Mouse (Mus musculus) telencephalon, adult 2 months (tissue): Measurements from ENCODE around the gene Gm17490.
A peak's percentile ranks its signal among the peaks of the same experiment; 100 is the strongest.
"Not testable (repeated sequence)": the region's sequence is repeated elsewhere in the genome, so short reads cannot be mapped to it uniquely, and the experiment has no call there.

ENCODE experiments used
- DNase-seq: peaks from one replicate; pipeline ENCODE4 v3.0.0-alpha.2; 2011; ENCODE audit warnings: low read depth, low spot score

Gm17490 gene

DNA sequence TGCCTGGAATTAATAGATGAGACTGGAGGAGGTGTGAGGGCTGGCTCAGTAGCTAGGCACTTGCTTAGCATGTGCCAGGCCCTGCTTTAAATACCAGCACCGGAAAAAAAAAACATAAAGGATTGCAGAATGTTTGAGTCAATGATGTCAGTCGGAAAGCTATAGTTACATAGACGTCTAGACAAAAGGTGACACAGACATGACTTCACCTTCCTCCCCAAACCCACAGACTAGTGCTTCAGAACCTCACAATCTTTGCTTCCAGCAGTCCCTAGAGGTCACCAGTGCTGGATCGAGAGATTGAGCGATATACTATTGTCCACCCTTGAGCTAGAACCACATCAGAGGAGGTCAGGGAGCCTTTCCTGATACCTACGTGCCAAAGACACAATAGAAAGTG, 9.0 kb upstream of the Gm17490 start:
- no peak for DNase-seq

DNA sequence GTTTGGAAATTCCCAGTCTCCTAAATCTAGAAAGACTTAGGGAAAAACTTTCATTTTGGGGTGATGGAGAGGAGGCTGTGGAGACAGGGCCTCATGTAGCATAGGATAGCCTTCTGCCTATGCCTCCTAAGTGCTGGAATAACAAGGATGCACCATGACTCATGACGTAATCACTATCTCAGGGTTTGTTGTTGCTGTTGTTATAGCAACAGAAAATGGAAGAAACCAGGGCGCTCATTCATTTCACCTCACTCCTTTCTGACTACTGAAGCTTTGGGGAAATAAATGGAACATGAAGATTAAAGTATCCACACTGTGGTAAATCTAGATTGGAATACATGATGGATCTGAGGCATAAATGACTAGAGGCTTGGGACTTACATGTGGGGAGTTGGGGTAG, 2.3 kb downstream of the Gm17490 start:
- no peak for DNase-seq

- DNase-seq, result no peak
These were observed 2.9 kb downstream of the Gm17490 start for GRCm38 (mm10) chr2:11623173-11623572.

DNA sequence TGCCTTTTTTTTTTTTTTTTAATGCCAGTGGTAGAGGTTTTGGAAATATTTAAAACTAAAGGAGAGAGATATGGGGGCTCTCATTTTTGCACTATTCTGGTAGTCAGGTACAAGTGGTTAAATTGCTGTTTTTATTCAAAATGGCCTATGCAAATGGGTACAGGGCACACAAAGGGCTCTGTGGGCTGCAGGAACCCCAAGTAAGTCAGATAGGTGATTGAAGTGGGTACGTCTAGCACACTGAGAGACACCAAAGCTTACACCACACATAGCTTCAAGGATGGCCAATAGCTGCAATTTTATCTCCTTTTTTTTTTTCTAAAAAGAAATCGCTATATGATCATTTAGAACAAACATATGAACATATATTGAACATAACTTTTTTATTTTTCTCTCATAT, 6.5 kb downstream of the Gm17490 start:
- DNase-seq, result no peak

- no peak for DNase-seq
These were observed 9.2 kb downstream of the Gm17490 start for GRCm38 (mm10) chr2:11616846-11617245.

DNA sequence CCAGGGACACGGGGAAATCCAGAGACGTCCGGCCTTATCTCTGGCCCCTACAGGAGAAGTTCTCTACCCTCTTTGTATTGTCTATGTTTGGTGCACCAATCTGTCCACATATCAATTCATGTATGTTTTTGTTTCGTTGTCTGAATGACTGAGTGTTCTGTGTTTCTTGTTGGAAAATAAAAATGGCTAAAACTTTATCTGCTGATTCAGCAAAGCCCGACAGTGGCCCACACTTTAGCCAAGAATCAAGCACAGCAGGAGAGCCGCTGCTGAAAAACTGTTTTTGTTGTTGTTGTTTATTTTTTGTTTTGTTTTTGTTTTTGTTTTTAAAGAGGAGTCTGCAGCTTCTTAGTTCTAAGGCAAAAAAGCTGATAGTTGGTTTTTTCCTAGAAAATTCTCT, 13.1 kb downstream of the Gm17490 start:
- not testable (repeated sequence) for DNase-seq

- not testable (repeated sequence) for DNase-seq
These were observed 19.3 kb downstream of the Gm17490 start for GRCm38 (mm10) chr2:11606718-11607117.

DNA sequence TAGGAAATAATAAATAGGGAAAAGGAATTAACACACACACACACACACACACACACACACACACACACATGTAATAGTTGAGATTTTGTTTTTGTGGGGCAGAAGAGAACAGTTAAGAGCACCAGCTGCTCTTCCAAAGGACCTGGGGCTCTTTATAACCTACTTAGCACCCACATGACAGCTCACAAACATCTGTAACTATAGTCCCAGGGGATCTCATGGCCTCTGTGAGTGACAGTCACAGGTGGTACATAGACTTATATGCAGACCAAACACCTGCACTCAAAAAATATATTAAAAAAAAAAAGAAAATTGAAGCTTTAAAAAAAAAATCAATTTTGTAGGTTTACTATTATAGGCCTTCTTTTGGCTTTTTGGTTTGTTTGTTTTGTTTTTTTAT, 21.2 kb downstream of the Gm17490 start:
- no peak for DNase-seq

DNA sequence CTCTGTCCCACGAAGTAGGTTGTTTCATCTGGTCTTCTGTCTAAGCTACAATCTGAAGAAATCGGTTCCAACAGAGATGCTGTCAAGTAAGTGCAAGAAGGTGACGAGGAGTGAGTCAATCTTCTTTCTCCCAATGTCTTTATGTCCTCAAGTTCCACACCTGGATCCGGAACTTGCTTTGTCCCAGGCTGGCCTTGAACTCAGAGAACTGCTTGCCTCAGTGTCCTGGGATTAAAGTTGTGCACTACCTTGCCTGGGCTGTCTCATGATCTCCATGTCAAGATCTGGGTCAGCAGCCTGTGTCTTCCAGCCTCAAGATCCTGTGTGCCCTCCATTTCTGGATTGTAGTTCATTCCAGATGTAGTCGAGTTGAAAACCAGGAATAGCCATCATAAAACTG, 22.0 kb downstream of the Gm17490 start, which contains the start of gene Rbm17:
Gene Rbm17 (minus strand): TSS at position 101 of the 400 bp plus-strand sequence.
- DNase-seq, result no peak

GRCm38 (mm10) chr2:11602506-11603489, 23.3 kb downstream of the Gm17490 start:
- DNase-seq, result peak; percentile 91

- no peak for DNase-seq
These were observed 24.3 kb downstream of the Gm17490 start for GRCm38 (mm10) chr2:11601795-11602194.

- no peak for DNase-seq
These were observed 28.2 kb downstream of the Gm17490 start for GRCm38 (mm10) chr2:11597906-11598305.

- no peak for DNase-seq
These were observed 29.4 kb downstream of the Gm17490 start for GRCm38 (mm10) chr2:11596690-11597089.

DNA sequence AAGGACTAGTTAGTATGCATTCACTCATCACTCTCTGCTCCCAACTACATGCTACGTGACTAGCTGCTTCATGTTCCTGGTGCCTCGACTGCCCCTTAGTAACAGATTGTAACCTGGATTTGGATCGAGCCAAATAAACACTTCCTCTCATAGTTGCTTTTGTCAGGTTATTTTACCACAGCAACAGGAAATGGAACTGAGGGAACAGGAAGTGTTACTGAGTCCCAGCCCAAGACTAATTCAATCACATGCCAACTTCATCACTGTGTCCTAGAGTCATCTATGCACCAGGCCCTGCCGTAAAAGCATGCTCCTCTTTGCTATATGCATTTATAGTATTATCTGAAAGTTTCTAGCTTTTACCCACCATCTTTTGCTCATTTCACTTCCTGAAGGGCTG, 38.1 kb downstream of the Gm17490 start:
- no peak for DNase-seq

GRCm38 (mm10) chr2:11579399-11579798, 46.7 kb downstream of the Gm17490 start:
- no peak for DNase-seq

GRCm38 (mm10) chr2:11578187-11578586, 47.9 kb downstream of the Gm17490 start:
- no peak for DNase-seq
